Mouse (Mus musculus) intestine, embryonic 14.5 days (tissue): ENCODE results near the gene Relt. TPM values are rescaled to one million over a fixed set of nuclear protein-coding genes. Genes with fewer than 3 reads are reported as not detected.

Source experiments
- ATAC-seq: fragments of 200-750 bp; cut with Nextera tagmentation; replicated peaks from 2 replicates; pipeline ENCODE4 v1.8.0; 2017; ENCODE audit warnings: low read depth, moderate number of reproducible peaks, moderate TSS enrichment, moderate library complexity; ENCODE audit not compliant: low FRiP score, low TSS enrichment
- DNase-seq: peaks from one replicate; pipeline ENCODE4 v3.0.0-alpha.2; 2018; ENCODE audit warnings: low spot score
- H3K27ac ChIP-seq: fragments of 300-500 bp; sonication (generic); 2 replicates; pipeline ENCODE4 v1.5.1; 2014; ENCODE audit warnings: low read depth, mild to moderate bottlenecking, control low read depth
- H3K27me3 ChIP-seq: fragments of 300-500 bp; sonication (generic); replicated peaks from 2 replicates; pipeline ENCODE4 v1.6.1; 2014; ENCODE audit warnings: low read length, control low read depth; ENCODE audit not compliant: control insufficient read depth, insufficient read depth
- H3K36me3 ChIP-seq: fragments of 300-500 bp; sonication (generic); 2 replicates; pipeline ENCODE4 v1.6.1; 2014; ENCODE audit warnings: low read length, control low read depth; ENCODE audit not compliant: control insufficient read depth, insufficient read depth
- H3K4me1 ChIP-seq: fragments of 300-500 bp; sonication (generic); replicated peaks from 2 replicates; pipeline ENCODE4 v1.6.1; 2014; ENCODE audit warnings: low read length, control low read depth, mixed read lengths; ENCODE audit not compliant: control insufficient read depth, insufficient read depth
- H3K4me2 ChIP-seq: fragments of 300-500 bp; sonication (generic); 2 replicates; pipeline ENCODE4 v1.6.1; 2014; ENCODE audit warnings: low read length
- H3K4me3 ChIP-seq: fragments of 300-500 bp; sonication (generic); 2 replicates; pipeline ENCODE4 v1.5.1; 2014; ENCODE audit warnings: low read depth, low read length, control low read depth, mixed read lengths
- H3K9ac ChIP-seq: fragments of 300-500 bp; sonication (generic); 2 replicates; pipeline ENCODE4 v1.6.1; 2014; ENCODE audit warnings: mild to moderate bottlenecking, low read length
- H3K9me3 ChIP-seq: fragments of 300-500 bp; sonication (generic); 2 replicates; pipeline ENCODE4 v1.6.1; 2016; ENCODE audit warnings: low read length, control low read depth; ENCODE audit not compliant: control insufficient read depth
- WGBS: fragments of 180-500 bp; shearing (Covaris S2); extraction: QIAGEN DNeasy Blood & Tissue Kit; methylation state at CpG from one replicate; pipeline ENCODE4 v1.1.7; 2014; 5-methylcytosine and 5-hydroxymethylcytosine counted together
- polyA plus RNA-seq: library from polyadenylated mRNA; unstranded; fragments of >200 nt; fragmentation: Nextera tagmentation; extraction: Ambion mirVana; gene quantifications from 2 replicates; pipeline ENCODE4 v1.2.1, GENCODE M21; 2014

The Relt gene
- polyA plus RNA-seq, 1 experiment from 2014 or later: 2.0 TPM

- no peak for ATAC-seq
- H3K4me1 ChIP-seq: peaks cover 10% of the 10 kb centered on the region
- WGBS: 89% methylated on average over 5 of the region's 5 CpGs
Measured at GRCm38 (mm10) chr7:100904612-100905011, 41.4 kb upstream of the Relt start.

GRCm38 (mm10) chr7:100902451-100903137 lies 39.3 kb upstream of the Relt start:
- H3K4me3 ChIP-seq: no peak overlapping the region
- no peak overlapping the region for H3K4me2 ChIP-seq
- no peaks in the 10 kb centered on the region for H3K9me3 ChIP-seq
- DNase-seq: no peak
- H3K9ac ChIP-seq: no peak overlapping the region
- H3K4me1 ChIP-seq: peaks cover 3% of the 10 kb centered on the region
- H3K27me3 ChIP-seq: no peaks in the 10 kb centered on the region
- WGBS: 77% methylated on average over 9 of the region's 9 CpGs
- 0 out of 2 replicates have a peak, but pooled peaks cover 21% of the 10 kb centered on the region for H3K36me3 ChIP-seq
- H3K27ac ChIP-seq: no peak overlapping the region
- 0 out of 2 replicates have a peak, but pooled peaks have one; percentile 16 for ATAC-seq

More at GRCm38 (mm10) chr7:100904612-100905011, 41.4 kb upstream of the Relt start:
- DNase-seq: no peak
- H3K9me3 ChIP-seq: no peaks in the 10 kb centered on the region
- H3K27ac ChIP-seq: no peak overlapping the region
- no peak overlapping the region for H3K4me2 ChIP-seq
- no peaks in the 10 kb centered on the region for H3K27me3 ChIP-seq
- H3K4me3 ChIP-seq: no peak overlapping the region
- no peak overlapping the region for H3K9ac ChIP-seq
- 0 out of 2 replicates have a peak, but pooled peaks cover 20% of the 10 kb centered on the region for H3K36me3 ChIP-seq

GRCm38 (mm10) chr7:100897828-100898227 lies 34.6 kb upstream of the Relt start:
- H3K4me2 ChIP-seq: no peak overlapping the region
- no peak overlapping the region for H3K9ac ChIP-seq
- ATAC-seq (no peak), DNase-seq (no peak)
- no peaks in the 10 kb centered on the region for H3K9me3 ChIP-seq
- 0 out of 2 replicates have a peak, but pooled peaks cover 9% of the 10 kb centered on the region for H3K36me3 ChIP-seq
- no peaks in the 10 kb centered on the region for H3K27me3 ChIP-seq
- no peak overlapping the region for H3K4me3 ChIP-seq
- H3K27ac ChIP-seq: no peak overlapping the region
- peaks cover 21% of the 10 kb centered on the region for H3K4me1 ChIP-seq
- WGBS: 79% methylated on average over 5 of the region's 5 CpGs

- ATAC-seq (peak; percentile 51), DNase-seq (no peak)
- Histone ChIP-seq H3K4me3 (peak overlapping the region; percentile 35), H3K4me2 (peak overlapping the region; percentile 69), H3K36me3 (peaks cover 21% of the 10 kb centered on the region), H3K27me3 (no peaks in the 10 kb centered on the region), H3K4me1 (peaks cover 21% of the 10 kb centered on the region), H3K9me3 (no peaks in the 10 kb centered on the region), H3K27ac (no peak overlapping the region), H3K9ac (peak overlapping the region; percentile 43)
- 6% methylated on average over 11 of the region's 12 CpGs for WGBS
Measured at GRCm38 (mm10) chr7:100894833-100895226, 31.6 kb upstream of the Relt start.

- H3K4me2 ChIP-seq: peak overlapping the region; percentile 69
- no peak overlapping the region for H3K27ac ChIP-seq
- 4% methylated on average over 53 of the region's 53 CpGs for WGBS
- H3K9me3 ChIP-seq: no peaks in the 10 kb centered on the region
- peaks cover 26% of the 10 kb centered on the region for H3K36me3 ChIP-seq
- ATAC-seq: peak; percentile 51
- H3K4me1 ChIP-seq: peaks cover 21% of the 10 kb centered on the region
- H3K4me3 ChIP-seq: peak overlapping the region; percentile 35
- H3K27me3 ChIP-seq: no peaks in the 10 kb centered on the region
- H3K9ac ChIP-seq: peak overlapping the region; percentile 43
- no peak for DNase-seq
Measured at GRCm38 (mm10) chr7:100894057-100894832, 31.0 kb upstream of the Relt start.

- WGBS: 69% methylated on average over 20 of the region's 20 CpGs
- H3K27ac ChIP-seq: no peak overlapping the region
- no peak overlapping the region for H3K4me3 ChIP-seq
- DNase-seq (no peak), ATAC-seq (no peak)
- no peak overlapping the region for H3K4me2 ChIP-seq
- peaks cover 34% of the 10 kb centered on the region for H3K36me3 ChIP-seq
- H3K27me3 ChIP-seq: no peaks in the 10 kb centered on the region
- H3K9ac ChIP-seq: no peak overlapping the region
- H3K9me3 ChIP-seq: no peaks in the 10 kb centered on the region
- peaks cover 21% of the 10 kb centered on the region for H3K4me1 ChIP-seq
Measured at GRCm38 (mm10) chr7:100893249-100894056, 30.2 kb upstream of the Relt start.

- no peak overlapping the region for H3K27ac ChIP-seq
- 30% methylated on average over 3 of the region's 3 CpGs for WGBS
- no peak for ATAC-seq
- H3K4me3 ChIP-seq: no peak overlapping the region
- no peaks in the 10 kb centered on the region for H3K9me3 ChIP-seq
- no peak overlapping the region for H3K9ac ChIP-seq
- peak; percentile 85 for DNase-seq
- H3K36me3 ChIP-seq: peaks cover 80% of the 10 kb centered on the region
- H3K27me3 ChIP-seq: no peaks in the 10 kb centered on the region
- no peaks in the 10 kb centered on the region for H3K4me1 ChIP-seq
- no peak overlapping the region for H3K4me2 ChIP-seq
Measured at GRCm38 (mm10) chr7:100886535-100886934, 23.3 kb upstream of the Relt start.

GRCm38 (mm10) chr7:100884460-100884859 lies 21.2 kb upstream of the Relt start:
- WGBS: 93% methylated on average over 4 of the region's 4 CpGs
- no peaks in the 10 kb centered on the region for H3K4me1 ChIP-seq
- no peaks in the 10 kb centered on the region for H3K27me3 ChIP-seq
- H3K36me3 ChIP-seq: peaks cover 85% of the 10 kb centered on the region
- DNase-seq: no peak
- no peaks in the 10 kb centered on the region for H3K9me3 ChIP-seq
- no peak overlapping the region for H3K9ac ChIP-seq
- no peak overlapping the region for H3K4me3 ChIP-seq
- no peak overlapping the region for H3K4me2 ChIP-seq
- ATAC-seq: no peak
- no peak overlapping the region for H3K27ac ChIP-seq
